Comparison of ENCODE assay signal across 14 mouse cellular contexts in the genomic region with DNA sequence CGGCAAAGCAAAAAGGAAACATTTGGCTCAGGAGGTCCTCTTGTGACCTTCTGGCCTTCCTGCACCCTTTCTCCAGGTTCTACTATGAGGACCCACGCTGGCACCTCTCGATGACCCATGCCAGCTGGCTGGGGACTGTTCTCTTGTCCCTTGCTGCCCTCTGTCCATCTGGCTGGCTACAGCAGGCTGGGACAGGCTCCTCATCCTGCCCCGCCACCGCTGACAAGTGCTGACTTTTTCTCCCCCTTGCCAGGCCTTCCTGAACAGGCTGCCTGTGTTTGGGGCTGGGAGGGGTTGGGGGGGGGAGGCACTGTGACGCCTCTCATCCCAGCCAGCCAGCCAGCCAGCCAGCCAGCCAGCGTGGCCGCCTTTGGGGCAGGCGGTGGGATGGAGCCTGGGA. TPM values are rescaled to one million over a fixed set of nuclear protein-coding genes. Genes with fewer than 3 reads are reported as not detected.
DNase-seq lines count a peak whose midpoint lies in the region; ATAC-seq and TF ChIP-seq lines count a peak whose summit lies in the region.
"Had no signal": no experiment of that assay in that cellular context is flagged by ENCODE, and none has a peak within 500 bp of the region (broad histone marks: within the 10 kb centered on the region; RNA-seq: fewer than 3 reads in every experiment).

No protein-coding gene starts in this region.

- peaks cover 30% of the 10 kb centered on the region; the same call in 1 of the 2 replicates for H3K4me1 ChIP-seq in kidney, adult 2 months (ENCODE audit: control insufficient read depth, insufficient read depth, low read length)
- H3K4me1 ChIP-seq in embryonic facial prominence, embryonic 13.5 days: peaks cover 90% of the 10 kb centered on the region

- no peak for TF ChIP-seq CTCF in kidney, adult 2 months (conservative IDR thresholded peaks at IDR 0.05; ENCODE audit: insufficient read depth, insufficient read length, low read depth, low read length)

- no peaks in the 10 kb centered on the region; the same call in 1 of the 2 replicates for H3K36me3 ChIP-seq in kidney, adult 2 months (ENCODE audit: control insufficient read depth, insufficient read depth, low read length)
- H3K36me3 ChIP-seq in embryonic facial prominence, embryonic 13.5 days: peaks cover 24% of the 10 kb centered on the region
- H3K36me3 ChIP-seq: hindbrain, embryonic 15.5 days had no signal

- H3K9ac ChIP-seq in embryonic facial prominence, embryonic 13.5 days: peak overlapping the region; percentile 49
- H3K9ac ChIP-seq: hindbrain, embryonic 15.5 days had no signal

- H3K4me3 ChIP-seq in kidney, adult 2 months (ENCODE audit: insufficient read depth, low read depth, low read length): no peak overlapping the region
- peak overlapping the region; percentile 2; the same call in 1 of the 2 replicates for H3K4me3 ChIP-seq in embryonic facial prominence, embryonic 13.5 days
- H3K4me3 ChIP-seq: erythroblast, embryonic 14.5 days; hindbrain, embryonic 15.5 days; layer of hippocampus, adult 2 months had no signal

- peak; percentile 63 to 71 for DNase-seq in cerebellum, postnatal 10 days
- DNase-seq in cerebellum, postnatal 4 days (ENCODE audit: low spot score in 2 of 2): no peak
- no peak for DNase-seq in kidney, adult 2 months
- no peak for DNase-seq in kidney, adult 9 months
- DNase-seq in kidney, postnatal 4 days: peak; percentile 53 to 64
- DNase-seq in layer of hippocampus, adult 11-12 months (ENCODE audit: low spot score): no peak
- DNase-seq: adrenal gland, postnatal 14 days; cerebellum, postnatal 36 days; thymus, postnatal 4 days had no signal

- no peaks in the 10 kb centered on the region for H3K27me3 ChIP-seq in kidney, adult 2 months (replicated peaks; ENCODE audit: control insufficient read depth, insufficient read depth, low read length)
- H3K27me3 ChIP-seq in embryonic facial prominence, embryonic 13.5 days: peaks cover 24% of the 10 kb centered on the region; the same call in 1 of the 2 replicates

- no peak for TF ChIP-seq POLR2A in kidney, adult 2 months (IDR thresholded peaks at IDR 0.05; ENCODE audit: low read depth, low read length)

- H3K4me2 ChIP-seq in embryonic facial prominence, embryonic 13.5 days: peak overlapping the region; percentile 39
- H3K4me2 ChIP-seq: hindbrain, embryonic 15.5 days had no signal

- peak overlapping the region; percentile 59 for H3K27ac ChIP-seq in kidney, adult 2 months (ENCODE audit: insufficient read depth, low read depth, low read length)
- 0 out of 2 replicates have a peak overlapping the region, but pooled peaks have one; percentile 24 for H3K27ac ChIP-seq in embryonic facial prominence, embryonic 13.5 days
- H3K27ac ChIP-seq: hindbrain, embryonic 15.5 days; layer of hippocampus, adult 2 months had no signal

- no peak for ATAC-seq in embryonic facial prominence, embryonic 13.5 days (ENCODE audit: insufficient number of reproducible peaks, insufficient read depth, low FRiP score, low TSS enrichment, low read depth)
- ATAC-seq in CD4-positive, CD25-positive, alpha-beta regulatory T cell, adult 4 months: no peak

- 31% methylated on average over 9 of the region's 9 CpGs for WGBS in kidney, adult 2 months
- WGBS in embryonic facial prominence, embryonic 13.5 days: 23% methylated on average over 9 of the region's 9 CpGs

- no peaks in the 10 kb centered on the region for H3K9me3 ChIP-seq in embryonic facial prominence, embryonic 13.5 days
- H3K9me3 ChIP-seq: hindbrain, embryonic 15.5 days had no signal

RNA-seq across cellular contexts. Expression of a gene that starts 5.3 kb away (rescaled TPM):
- 1.6 and 11.5 TPM in 2 replicates for polyA plus RNA-seq in kidney, adult 2 months (2012; rRNA removed)
- polyA plus RNA-seq in embryonic facial prominence, embryonic 13.5 days (2015; fragmentation: Nextera tagmentation; extraction: Ambion mirVana): 1.6 and 12.3 TPM in 2 replicates
- polyA plus RNA-seq in CD4-positive, CD25-positive, alpha-beta regulatory T cell, adult 4 months (2017; shearing (Covaris generic)): not detected
- polyA plus RNA-seq: erythroblast, embryonic 14.5 days had no signal

RNA-seq across cellular contexts. Expression of a gene that starts 10.6 kb away (rescaled TPM):
- 740 and 847 TPM in 2 replicates for polyA plus RNA-seq in kidney, adult 2 months (2012; rRNA removed)
- 138 and 165 TPM in 2 replicates for polyA plus RNA-seq in embryonic facial prominence, embryonic 13.5 days (2015; fragmentation: Nextera tagmentation; extraction: Ambion mirVana)
- polyA plus RNA-seq in CD4-positive, CD25-positive, alpha-beta regulatory T cell, adult 4 months (2017; shearing (Covaris generic)): not detected
- polyA plus RNA-seq: erythroblast, embryonic 14.5 days had no signal

Comparison
In these comparisons a context has a peak if more than half of its experiments do, and no peak if none do; other contexts are left out.
1. DNase-seq: peak in cerebellum, postnatal 10 days (2 of 2) and kidney, postnatal 4 days (2 of 2); none in cerebellum, postnatal 4 days (0 of 2), kidney, adult 2 months (single experiment), kidney, adult 9 months (single experiment) and layer of hippocampus, adult 11-12 months (single experiment).
2. RNA of a gene that starts 10.6 kb away (polyA plus RNA-seq): 740 to 847 TPM in kidney, adult 2 months and 138 to 165 TPM in embryonic facial prominence, embryonic 13.5 days; not detected in CD4-positive, CD25-positive, alpha-beta regulatory T cell, adult 4 months; every median in the first group is over 100 times any median in the second.